In the genomic region with DNA sequence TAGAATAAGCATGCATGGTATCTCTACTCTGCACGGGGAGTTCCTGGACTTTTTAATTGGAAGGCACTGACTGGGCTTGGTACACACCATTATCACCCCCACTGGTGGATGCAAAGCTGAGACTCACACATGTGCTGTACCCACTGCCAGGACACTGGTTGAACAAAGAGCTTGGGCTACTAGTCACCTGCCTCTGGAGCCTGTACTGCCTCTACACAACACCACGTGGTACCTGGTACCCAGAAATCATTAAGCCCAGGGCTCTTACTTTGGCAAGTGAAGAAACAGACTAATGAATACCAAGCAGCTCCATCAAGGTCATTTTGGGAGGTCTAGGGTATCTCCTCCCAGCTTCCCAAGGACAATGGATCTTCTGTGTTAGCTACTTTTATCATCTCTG, we compare ENCODE assay signal across 27 mouse cellular contexts. TPM values are rescaled to one million over a fixed set of nuclear protein-coding genes. Genes with fewer than 3 reads are reported as not detected.
DNase-seq lines count a peak whose midpoint lies in the region; ATAC-seq lines count a peak whose summit lies in the region.
"Had no signal": no experiment of that assay in that cellular context is flagged by ENCODE, and none has a peak within 500 bp of the region (broad histone marks: within the 10 kb centered on the region; RNA-seq: fewer than 3 reads in every experiment).

No protein-coding gene starts in this region.

- no peaks in the 10 kb centered on the region for H3K9me3 ChIP-seq in midbrain, embryonic 14.5 days (ENCODE audit: control insufficient read depth, low read length)
- no peaks in the 10 kb centered on the region for H3K9me3 ChIP-seq in midbrain, embryonic 10.5 days (replicated peaks)
- H3K9me3 ChIP-seq in forebrain, embryonic 15.5 days, result no peaks in the 10 kb centered on the region
- no peaks in the 10 kb centered on the region for H3K9me3 ChIP-seq in hindbrain, embryonic 14.5 days (ENCODE audit: control insufficient read depth, low read length)
- no peaks in the 10 kb centered on the region for H3K9me3 ChIP-seq in neural tube, embryonic 14.5 days (ENCODE audit: control insufficient read depth, low read length)
- H3K9me3 ChIP-seq: embryonic facial prominence, embryonic 13.5 days; limb, embryonic 15.5 days had no signal

- no peak overlapping the region for H3K9ac ChIP-seq in midbrain, embryonic 14.5 days (replicated peaks; ENCODE audit: low read length)
- no peak overlapping the region for H3K9ac ChIP-seq in forebrain, embryonic 15.5 days (replicated peaks)
- H3K9ac ChIP-seq in hindbrain, embryonic 14.5 days, result no peak overlapping the region
- no peak overlapping the region for H3K9ac ChIP-seq in neural tube, embryonic 14.5 days (replicated peaks; ENCODE audit: low read depth, low read length)
- H3K9ac ChIP-seq: embryonic facial prominence, embryonic 13.5 days; limb, embryonic 15.5 days had no signal

- no peak overlapping the region for H3K4me3 ChIP-seq in midbrain, embryonic 14.5 days (replicated peaks; ENCODE audit: low read depth, low read length)
- no peak overlapping the region for H3K4me3 ChIP-seq in midbrain, embryonic 10.5 days
- no peak overlapping the region for H3K4me3 ChIP-seq in forebrain, embryonic 15.5 days
- no peak overlapping the region for H3K4me3 ChIP-seq in hindbrain, embryonic 14.5 days (replicated peaks; ENCODE audit: low read length)
- H3K4me3 ChIP-seq in neural tube, embryonic 14.5 days (ENCODE audit: low read depth, low read length), result no peak overlapping the region
- H3K4me3 ChIP-seq: embryonic facial prominence, embryonic 13.5 days; gastrocnemius, adult 2 months; limb, embryonic 15.5 days; megakaryocyte, embryonic 14.5 days; myocyte had no signal

- peak overlapping the region; percentile 34; the same call in 1 of the 2 replicates for H3K27ac ChIP-seq in midbrain, embryonic 14.5 days (replicated peaks; ENCODE audit: low read depth, low read length)
- no peak overlapping the region for H3K27ac ChIP-seq in midbrain, embryonic 10.5 days (replicated peaks)
- H3K27ac ChIP-seq in forebrain, embryonic 15.5 days (replicated peaks), result 0 out of 2 replicates have a peak overlapping the region, but pooled peaks have one; percentile 28
- peak overlapping the region; percentile 74 for H3K27ac ChIP-seq in hindbrain, embryonic 14.5 days
- H3K27ac ChIP-seq in neural tube, embryonic 14.5 days (ENCODE audit: low read depth, low read length), result peak overlapping the region; percentile 40; the same call in 1 of the 2 replicates
- H3K27ac ChIP-seq: embryonic facial prominence, embryonic 13.5 days; gastrocnemius, adult 2 months; limb, embryonic 15.5 days had no signal

- H3K36me3 ChIP-seq in midbrain, embryonic 14.5 days (ENCODE audit: control insufficient read depth, insufficient read depth, low read length), result no peaks in the 10 kb centered on the region
- H3K36me3 ChIP-seq in midbrain, embryonic 10.5 days, result no peaks in the 10 kb centered on the region
- no peaks in the 10 kb centered on the region for H3K36me3 ChIP-seq in forebrain, embryonic 15.5 days
- no peaks in the 10 kb centered on the region for H3K36me3 ChIP-seq in hindbrain, embryonic 14.5 days (replicated peaks; ENCODE audit: control insufficient read depth, insufficient read depth)
- no peaks in the 10 kb centered on the region for H3K36me3 ChIP-seq in neural tube, embryonic 14.5 days (ENCODE audit: control insufficient read depth, insufficient read depth, low read length)
- H3K36me3 ChIP-seq: embryonic facial prominence, embryonic 13.5 days; limb, embryonic 15.5 days had no signal

- WGBS in midbrain, embryonic 14.5 days, result 67% methylated on average over 2 of the region's 2 CpGs
- WGBS in midbrain, embryonic 10.5 days, result 92% methylated on average over 2 of the region's 2 CpGs
- 54% methylated on average over 2 of the region's 2 CpGs for WGBS in forebrain, embryonic 15.5 days
- 43% methylated on average over 2 of the region's 2 CpGs for WGBS in hindbrain, embryonic 14.5 days
- WGBS in neural tube, embryonic 14.5 days, result 39% methylated on average over 2 of the region's 2 CpGs

- no peak for DNase-seq in midbrain, embryonic 14.5 days
- no peak for DNase-seq in midbrain, embryonic 10.5 days (ENCODE audit: low spot score)
- DNase-seq in hindbrain, embryonic 14.5 days (ENCODE audit: low spot score), result no peak
- no peak for DNase-seq in MN1 (ENCODE audit: low spot score)
- no peak for DNase-seq in right cerebral cortex, postnatal 4 days
- DNase-seq: gastrocnemius, adult 2 months; kidney, adult 9 months; lung, postnatal 10 days; thymus, postnatal 25 days had no signal

- no peak for ATAC-seq in midbrain, embryonic 14.5 days (ENCODE audit: low FRiP score, low TSS enrichment)
- ATAC-seq in forebrain, embryonic 15.5 days (replicated peaks), result no peak
- 0 out of 2 replicates have a peak, but pooled peaks have one; percentile 16 for ATAC-seq in hindbrain, embryonic 14.5 days (ENCODE audit: low FRiP score)
- peak; percentile 33; the same call in 1 of the 2 replicates for ATAC-seq in neural tube, embryonic 14.5 days (ENCODE audit: low read depth)
- no peak for ATAC-seq in erythroblast, adult 5-6 weeks (replicated peaks; ENCODE audit: low FRiP score, poor library complexity, severe bottlenecking)

- H3K27me3 ChIP-seq in midbrain, embryonic 14.5 days (ENCODE audit: control insufficient read depth, insufficient read depth, low read length), result no peaks in the 10 kb centered on the region
- H3K27me3 ChIP-seq in midbrain, embryonic 10.5 days (ENCODE audit: low read depth, poor library complexity, severe bottlenecking), result no peaks in the 10 kb centered on the region
- H3K27me3 ChIP-seq in forebrain, embryonic 15.5 days, result no peaks in the 10 kb centered on the region
- no peaks in the 10 kb centered on the region for H3K27me3 ChIP-seq in hindbrain, embryonic 14.5 days (ENCODE audit: control insufficient read depth, insufficient read depth, low read length)
- H3K27me3 ChIP-seq in neural tube, embryonic 14.5 days (ENCODE audit: control insufficient read depth, insufficient read depth, low read length), result no peaks in the 10 kb centered on the region
- H3K27me3 ChIP-seq: embryonic facial prominence, embryonic 13.5 days; limb, embryonic 15.5 days; megakaryocyte, embryonic 14.5 days had no signal

- no peak overlapping the region for H3K4me2 ChIP-seq in midbrain, embryonic 14.5 days (ENCODE audit: low read length)
- H3K4me2 ChIP-seq in forebrain, embryonic 15.5 days (replicated peaks), result no peak overlapping the region
- H3K4me2 ChIP-seq in hindbrain, embryonic 14.5 days (replicated peaks), result no peak overlapping the region
- H3K4me2 ChIP-seq in neural tube, embryonic 14.5 days (ENCODE audit: low read depth, low read length), result no peak overlapping the region
- H3K4me2 ChIP-seq: embryonic facial prominence, embryonic 13.5 days; limb, embryonic 15.5 days had no signal

- peaks cover 10% of the 10 kb centered on the region for H3K4me1 ChIP-seq in midbrain, embryonic 14.5 days (ENCODE audit: control insufficient read depth, insufficient read depth, low read length)
- H3K4me1 ChIP-seq in midbrain, embryonic 10.5 days, result peaks cover 11% of the 10 kb centered on the region
- H3K4me1 ChIP-seq in forebrain, embryonic 15.5 days, result peaks cover 13% of the 10 kb centered on the region
- peaks cover 23% of the 10 kb centered on the region for H3K4me1 ChIP-seq in hindbrain, embryonic 14.5 days (replicated peaks; ENCODE audit: control insufficient read depth, insufficient read depth, low read length)
- 0 out of 2 replicates have a peak, but pooled peaks cover 2% of the 10 kb centered on the region for H3K4me1 ChIP-seq in neural tube, embryonic 14.5 days (ENCODE audit: control insufficient read depth, insufficient read depth, low read length)
- H3K4me1 ChIP-seq: limb, embryonic 15.5 days had no signal

RNA-seq across cellular contexts. Expression of a gene that starts 15.4 kb away (rescaled TPM):
- not detected in 2 replicates for polyA plus RNA-seq in midbrain, embryonic 14.5 days (2014; fragmentation: Nextera tagmentation; extraction: Ambion mirVana)
- polyA plus RNA-seq in midbrain, embryonic 10.5 days (2016; fragmentation: Nextera tagmentation; extraction: Ambion mirVana), result not detected in 2 replicates
- not detected in 2 replicates for polyA plus RNA-seq in forebrain, embryonic 15.5 days (2015; fragmentation: Nextera tagmentation; extraction: Ambion mirVana)
- polyA plus RNA-seq in hindbrain, embryonic 14.5 days (2014; fragmentation: Nextera tagmentation; extraction: Ambion mirVana), result 10.7 and 16.5 TPM in 2 replicates
- polyA plus RNA-seq in neural tube, embryonic 14.5 days (2014; fragmentation: Nextera tagmentation; extraction: Ambion mirVana), result 35.2 and 41.4 TPM in 2 replicates
- not detected in 2 replicates for total RNA-seq in erythroblast, adult 5-6 weeks (2015; ENCODE audit: low replicate concordance)
- not detected in 2 replicates for total RNA-seq in erythroblast, adult 5-6 weeks (2017; ENCODE audit: low replicate concordance)
- total RNA-seq: adrenal gland, adult 18-20 months; gastrocnemius, adult 2 months; granulocyte monocyte progenitor cell, adult 5-6 weeks; hematopoietic stem cell, adult 5-6 weeks; layer of hippocampus, postnatal 14 days; left cerebral cortex, postnatal 10 days had no signal
- polyA plus RNA-seq: C2C12; heart, embryonic 14.5 days; large intestine, adult 2 months; liver, embryonic 16.5 days; myocyte; spleen, adult 2 months; stomach, embryonic 16.5 days had no signal

Comparison
In these comparisons a context has a peak if more than half of its experiments do, and no peak if none do; other contexts are left out.
1. ATAC-seq: peak in hindbrain, embryonic 14.5 days (single experiment) and neural tube, embryonic 14.5 days (single experiment); none in midbrain, embryonic 14.5 days (single experiment), forebrain, embryonic 15.5 days (single experiment) and erythroblast, adult 5-6 weeks (single experiment).
2. RNA of a gene that starts 15.4 kb away (polyA plus RNA-seq): 35.2 to 41.4 TPM in neural tube, embryonic 14.5 days and 10.7 to 16.5 TPM in hindbrain, embryonic 14.5 days; not detected in midbrain, embryonic 14.5 days, not detected in midbrain, embryonic 10.5 days and not detected in forebrain, embryonic 15.5 days; every median in the first group is over 10 times any median in the second.